Mouse (Mus musculus): Measurements from ENCODE around the gene Cdh13.

DNA sequence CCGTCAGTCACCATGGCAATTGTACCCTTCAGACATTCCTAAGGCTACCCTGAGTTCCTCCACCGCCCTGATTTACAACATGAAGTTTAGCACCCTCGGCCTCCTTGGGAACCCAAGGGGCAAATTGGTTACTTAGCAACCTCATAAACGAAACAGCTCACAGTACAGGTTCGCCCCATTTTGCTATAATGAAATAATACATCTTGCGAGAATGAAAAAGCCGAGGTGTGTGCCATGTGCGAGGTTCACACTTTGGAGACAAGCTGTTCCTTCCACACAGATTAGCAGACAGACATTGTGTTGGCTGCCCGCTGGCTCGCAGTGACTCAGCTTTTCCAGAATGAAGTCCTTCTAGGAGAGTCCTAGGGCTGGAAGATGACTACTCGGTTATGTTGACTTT lies 737.2 kb downstream of the Cdh13 start:
- TF ChIP-seq CTCF (IDR thresholded peaks at IDR 0.05; ENCODE audit: control insufficient read depth, insufficient read depth, insufficient replicate concordance, low read depth, low read length) (no peak), POLR2A (IDR thresholded peaks at IDR 0.05; ENCODE audit: control insufficient read depth, low read depth, low read length) (no peak)
